Mouse (Mus musculus) stomach, postnatal 0 days (tissue): Measurements from ENCODE around the gene Zbtb20.

ENCODE experiments used
- CTCF ChIP-seq: IDR thresholded peaks from 2 replicates; pipeline ENCODE4 v1.5.1; 2016; ENCODE audit warnings: antibody characterized with exemption, low read depth, mild to moderate bottlenecking, moderate library complexity
- EP300 ChIP-seq: optimal IDR thresholded peaks from 2 replicates; pipeline ENCODE3; 2016; ENCODE audit warnings: antibody characterized with exemption

DNA sequence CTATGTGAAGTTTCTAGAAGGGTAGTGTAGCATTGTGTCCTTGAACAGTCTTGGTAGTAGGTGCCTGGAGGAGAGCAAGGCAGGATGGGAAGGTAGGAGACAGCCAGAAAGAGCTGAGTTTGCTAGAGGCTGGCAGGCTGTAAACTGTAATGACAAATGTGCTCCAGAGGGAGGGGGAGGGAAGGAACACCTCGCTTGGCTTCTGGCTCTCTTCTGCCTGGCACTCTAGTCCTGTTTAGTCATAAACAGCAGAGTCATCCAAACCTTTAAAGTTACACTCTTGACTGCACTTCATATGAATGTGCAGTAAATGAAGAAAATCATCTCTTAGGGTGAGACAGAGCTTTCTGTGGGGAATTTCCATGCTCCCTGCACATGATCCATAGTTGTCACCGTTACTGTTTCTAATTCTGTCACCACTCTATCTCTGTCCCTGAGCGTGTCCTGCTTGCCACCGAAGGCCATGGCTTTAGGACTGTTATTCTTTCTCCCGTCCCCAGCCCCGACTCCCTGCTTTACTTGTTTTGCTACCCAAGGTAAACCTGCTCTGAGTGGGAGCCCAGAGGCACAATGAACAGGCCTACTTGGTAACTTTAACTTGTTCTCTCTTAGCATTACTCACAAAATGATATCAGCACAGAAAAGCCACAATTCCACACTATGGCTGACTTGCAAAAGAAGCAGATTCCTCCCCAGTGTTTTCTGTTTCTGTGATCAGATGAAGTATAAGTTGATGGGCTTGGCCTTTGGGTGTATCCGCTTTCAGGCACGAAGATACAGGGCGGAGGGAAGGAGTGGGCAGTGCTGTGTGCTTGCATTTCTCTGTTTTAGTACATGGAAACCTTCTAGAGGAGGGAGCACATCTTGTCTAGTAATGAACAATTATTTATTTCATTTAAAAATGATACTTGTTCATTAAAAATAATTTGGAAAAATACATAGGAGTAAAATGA, 427.8 kb downstream of the Zbtb20 start:
- TF ChIP-seq CTCF (no peak), EP300 (no peak)
